Mouse (Mus musculus) heart, adult 2 months (tissue): ENCODE measurements around the gene Spns1.

Source experiments
- CTCF ChIP-seq: fragments of 200-600 bp; IDR thresholded peaks from 2 replicates; pipeline ENCODE4 v1.8.1; 2022; ENCODE audit warnings: antibody characterized with exemption, mild to moderate bottlenecking, moderate library complexity
- EP300 ChIP-seq: fragments of 200-500 bp; IDR thresholded peaks from 2 replicates; pipeline ENCODE4 v1.6.1; 2011; ENCODE audit warnings: low read depth, low read length, control low read depth; ENCODE audit not compliant: insufficient read depth
- POLR2A ChIP-seq: fragments of 200-500 bp; IDR thresholded peaks from 2 replicates; pipeline ENCODE4 v1.6.1; 2011; ENCODE audit warnings: mild to moderate bottlenecking, low read depth, low read length, control low read depth; ENCODE audit not compliant: insufficient read depth

DNA sequence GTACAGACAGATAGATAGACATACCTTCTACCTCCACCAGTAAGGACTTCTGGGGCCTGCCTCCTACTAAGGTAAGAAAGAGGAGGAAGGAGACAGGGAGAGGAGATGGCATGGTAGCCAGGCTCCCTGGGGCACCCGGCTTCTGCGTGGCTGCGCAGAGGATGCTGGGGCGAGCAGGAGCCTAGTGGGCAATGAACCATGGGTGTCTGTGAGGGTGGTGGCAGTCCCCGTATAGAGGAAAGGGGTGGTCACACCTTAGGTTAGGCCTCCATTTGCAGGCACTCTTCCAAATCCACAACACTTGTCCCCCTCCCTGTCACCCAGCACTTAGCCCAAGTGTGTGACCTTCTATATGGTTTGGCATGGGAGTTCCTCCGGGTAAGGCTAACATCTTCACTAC lies 37.5 kb upstream of the Spns1 start, which contains the start of gene Cd19:
- TF ChIP-seq POLR2A (no peak), EP300 (no peak), CTCF (no peak)
